Mouse (Mus musculus): Measurements from ENCODE around the gene Ddx52. TPM values are rescaled to one million over a fixed set of nuclear protein-coding genes. Genes with fewer than 3 reads are reported as not detected.
A peak's percentile ranks its signal among the peaks of the same experiment; 100 is the strongest.

Ddx52 gene
- polyA plus RNA-seq, 1 experiment, result 19.4 TPM

DNA sequence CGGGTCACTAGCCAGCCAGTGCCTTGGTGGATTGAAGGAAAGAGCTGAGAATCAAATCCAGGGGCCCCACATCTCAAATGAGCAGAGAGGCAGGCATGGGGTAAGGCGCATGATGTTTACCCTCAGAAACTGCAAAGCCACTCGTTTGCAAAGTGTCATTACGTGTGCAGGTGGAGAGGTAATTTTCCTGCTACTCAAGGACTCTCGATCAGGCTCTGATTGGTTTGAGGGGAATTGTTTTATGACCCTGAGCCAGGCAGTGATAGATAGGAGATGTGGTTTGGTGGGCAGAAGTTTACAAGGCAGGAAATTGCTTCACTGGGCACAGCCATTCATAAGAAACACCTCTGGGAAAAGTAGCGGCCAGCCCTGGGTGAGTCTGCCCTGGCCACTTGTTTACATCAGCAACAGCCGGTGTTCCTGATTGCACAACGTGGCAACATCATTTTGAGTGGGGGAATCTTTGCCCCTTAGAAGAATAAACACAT is 28.0 kb upstream of the Ddx52 start:
- Histone ChIP-seq H3K27ac (ENCODE audit: control insufficient read depth, insufficient read depth, low read depth, low read length, poor library complexity) (no peak overlapping the region), H3K4me1 (ENCODE audit: control insufficient read depth, insufficient read depth, low read length) (no peaks in the 10 kb centered on the region), H3K4me3 (replicated peaks; ENCODE audit: control insufficient read depth, low read depth, low read length) (no peak overlapping the region)
- WGBS, result 20% methylated on average over 8 of the region's 8 CpGs
- TF ChIP-seq POLR2A (IDR thresholded peaks at IDR 0.05; ENCODE audit: borderline replicate concordance, control insufficient read depth, low read depth, low read length) (no peak), CTCF (IDR thresholded peaks at IDR 0.05; ENCODE audit: control insufficient read depth, insufficient read depth, low read length) (no peak)

DNA sequence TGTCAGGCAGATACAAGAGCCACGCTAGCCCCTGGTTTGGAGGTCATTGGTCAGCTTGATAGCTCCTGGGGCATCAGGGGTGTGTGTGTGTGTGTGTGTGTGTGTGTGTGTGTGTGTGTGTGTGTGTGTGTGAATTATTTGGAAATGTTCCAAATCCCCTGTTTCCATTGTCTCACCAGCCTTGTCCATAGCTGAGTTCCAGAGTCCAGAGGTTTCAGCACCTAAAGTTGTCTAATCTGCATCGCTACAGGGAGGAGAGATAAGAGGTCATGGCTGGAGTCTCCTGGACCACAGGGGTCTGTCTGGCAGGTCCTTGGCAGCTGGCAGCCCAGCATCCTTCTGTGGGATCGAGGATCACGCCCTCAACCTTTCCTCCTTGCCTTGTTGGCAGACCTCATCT is 27.4 kb upstream of the Ddx52 start:
- no peak overlapping the region for H3K4me3 ChIP-seq (replicated peaks; ENCODE audit: control insufficient read depth, low read depth, low read length)
- H3K4me1 ChIP-seq (ENCODE audit: control insufficient read depth, insufficient read depth, low read length), result no peaks in the 10 kb centered on the region
- 67% methylated on average over 4 of the region's 4 CpGs for WGBS
- no peak overlapping the region for H3K27ac ChIP-seq (ENCODE audit: control insufficient read depth, insufficient read depth, low read depth, low read length, poor library complexity)
- no peak for TF ChIP-seq CTCF (IDR thresholded peaks at IDR 0.05; ENCODE audit: control insufficient read depth, insufficient read depth, low read length)
- TF ChIP-seq POLR2A (IDR thresholded peaks at IDR 0.05; ENCODE audit: borderline replicate concordance, control insufficient read depth, low read depth, low read length), result no peak

- no peaks in the 10 kb centered on the region for H3K4me1 ChIP-seq (ENCODE audit: control insufficient read depth, insufficient read depth, low read length)
- WGBS, result 62% methylated on average over 2 of the region's 2 CpGs
- no peak overlapping the region for H3K27ac ChIP-seq (ENCODE audit: control insufficient read depth, insufficient read depth, low read depth, low read length, poor library complexity)
- no peak overlapping the region for H3K4me3 ChIP-seq (replicated peaks; ENCODE audit: control insufficient read depth, low read depth, low read length)
- no peak for TF ChIP-seq CTCF (IDR thresholded peaks at IDR 0.05; ENCODE audit: control insufficient read depth, insufficient read depth, low read length)
- TF ChIP-seq POLR2A (IDR thresholded peaks at IDR 0.05; ENCODE audit: borderline replicate concordance, control insufficient read depth, low read depth, low read length), result no peak
These were observed 19.3 kb upstream of the Ddx52 start for GRCm38 (mm10) chr11:83922600-83922999.

DNA sequence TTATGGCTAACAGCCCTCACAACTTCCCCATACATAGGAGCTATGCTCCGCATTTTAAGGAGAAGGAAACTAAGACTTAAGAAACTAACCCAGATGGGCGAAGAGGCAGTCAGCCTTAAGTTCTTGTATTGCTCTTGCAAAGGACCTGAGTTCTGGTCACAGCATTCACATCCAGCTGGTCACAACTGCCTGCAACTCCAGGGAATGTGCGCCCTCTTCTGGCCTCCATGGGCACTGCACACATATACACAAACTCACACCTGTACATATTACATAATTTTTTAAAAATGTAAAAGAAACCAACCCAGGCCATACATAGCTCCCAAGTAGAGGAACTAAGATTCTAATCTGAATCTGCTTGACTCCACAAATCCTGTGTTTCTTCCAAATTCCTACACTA is 14.8 kb upstream of the Ddx52 start:
- 52% methylated on average over 3 of the region's 3 CpGs for WGBS
- TF ChIP-seq CTCF (IDR thresholded peaks at IDR 0.05; ENCODE audit: control insufficient read depth, insufficient read depth, low read length), result peak; percentile 79
- TF ChIP-seq POLR2A (IDR thresholded peaks at IDR 0.05; ENCODE audit: borderline replicate concordance, control insufficient read depth, low read depth, low read length), result no peak
- no peak overlapping the region for H3K4me3 ChIP-seq (replicated peaks; ENCODE audit: control insufficient read depth, low read depth, low read length)
- no peak overlapping the region for H3K27ac ChIP-seq (ENCODE audit: control insufficient read depth, insufficient read depth, low read depth, low read length, poor library complexity)
- no peaks in the 10 kb centered on the region for H3K4me1 ChIP-seq (ENCODE audit: control insufficient read depth, insufficient read depth, low read length)

DNA sequence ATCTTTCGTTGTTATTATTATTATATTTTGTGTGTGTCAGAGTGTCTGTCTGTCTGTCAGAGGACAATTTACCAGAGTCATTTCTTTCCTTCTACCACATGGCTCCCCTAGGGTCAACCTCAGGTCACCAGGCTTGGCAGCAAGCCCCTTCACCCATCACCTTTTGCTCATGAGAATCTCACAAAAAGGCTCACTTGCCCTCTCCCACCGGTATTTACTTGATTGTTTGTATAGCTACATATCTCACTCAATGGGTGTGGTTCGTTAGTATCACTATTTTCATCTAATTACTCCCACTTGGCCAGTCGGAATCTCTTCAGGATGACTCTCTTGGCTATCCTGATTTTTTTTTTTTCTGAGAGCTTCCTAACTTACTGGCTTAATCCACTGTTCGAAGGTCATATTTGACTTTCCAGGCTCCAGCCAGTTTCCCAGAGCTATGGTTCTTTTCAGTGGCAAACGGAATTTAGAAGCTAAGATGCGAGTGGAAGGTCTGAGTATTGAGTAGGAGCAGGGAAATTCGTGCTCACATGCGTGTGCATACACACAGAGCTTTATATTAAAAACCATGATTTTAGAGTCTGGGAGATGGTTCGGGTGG is 9.3 kb upstream of the Ddx52 start:
- TF ChIP-seq POLR2A (IDR thresholded peaks at IDR 0.05; ENCODE audit: borderline replicate concordance, control insufficient read depth, low read depth, low read length), result no peak
- no peak for TF ChIP-seq CTCF (IDR thresholded peaks at IDR 0.05; ENCODE audit: control insufficient read depth, insufficient read depth, low read length)

GRCm38 (mm10) chr11:83933376-83933775 is 8.5 kb upstream of the Ddx52 start:
- no peak for TF ChIP-seq POLR2A (IDR thresholded peaks at IDR 0.05; ENCODE audit: borderline replicate concordance, control insufficient read depth, low read depth, low read length)
- no peak for TF ChIP-seq CTCF (IDR thresholded peaks at IDR 0.05; ENCODE audit: control insufficient read depth, insufficient read depth, low read length)
- no peak overlapping the region for H3K4me3 ChIP-seq (replicated peaks; ENCODE audit: control insufficient read depth, low read depth, low read length)
- 81% methylated on average over 4 of the region's 4 CpGs for WGBS
- H3K4me1 ChIP-seq (ENCODE audit: control insufficient read depth, insufficient read depth, low read length), result no peaks in the 10 kb centered on the region
- H3K27ac ChIP-seq (ENCODE audit: control insufficient read depth, insufficient read depth, low read depth, low read length, poor library complexity), result no peak overlapping the region

More for the DNA sequence above, 9.3 kb upstream of the Ddx52 start:
- no peaks in the 10 kb centered on the region for H3K4me1 ChIP-seq (ENCODE audit: control insufficient read depth, insufficient read depth, low read length)
- H3K4me3 ChIP-seq (replicated peaks; ENCODE audit: control insufficient read depth, low read depth, low read length), result no peak overlapping the region
- WGBS, result 73% methylated on average over 10 of the region's 10 CpGs
- no peak overlapping the region for H3K27ac ChIP-seq (ENCODE audit: control insufficient read depth, insufficient read depth, low read depth, low read length, poor library complexity)

DNA sequence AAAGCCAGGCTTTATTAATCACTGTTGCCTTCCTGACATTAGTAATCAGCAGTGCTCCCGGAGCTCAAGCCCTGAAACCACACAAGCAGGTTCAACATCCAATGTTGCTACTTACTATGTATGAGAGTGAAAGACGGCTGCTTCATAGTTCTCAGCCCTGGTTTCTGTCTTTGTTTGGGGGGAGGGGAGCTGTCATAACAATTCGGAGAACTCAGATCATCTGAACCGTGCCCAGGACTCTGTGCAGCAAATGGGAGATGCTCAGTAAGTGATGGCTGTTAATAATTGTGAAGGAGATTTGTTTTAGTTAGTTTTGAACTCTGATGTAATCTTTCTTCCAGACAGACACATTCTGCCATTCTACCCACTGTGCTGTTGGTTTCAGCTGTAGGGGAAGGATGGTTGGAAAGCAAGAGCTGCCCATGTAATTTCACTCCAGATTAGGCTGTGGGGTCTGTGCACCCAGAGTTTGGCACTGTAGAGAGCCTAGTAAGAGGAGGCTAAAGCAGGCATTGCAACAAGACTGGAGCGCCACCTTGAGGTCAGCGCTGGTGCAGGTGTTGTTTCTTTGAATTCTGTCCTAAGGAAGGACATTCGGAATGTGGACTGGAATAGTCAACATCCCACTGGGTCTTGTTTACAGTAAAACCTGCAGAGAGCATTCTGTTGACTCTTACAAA is 5.7 kb upstream of the Ddx52 start:
- WGBS, result 26% methylated on average over 7 of the region's 7 CpGs

GRCm38 (mm10) chr11:83938556-83938955 is 3.3 kb upstream of the Ddx52 start:
- no peak overlapping the region for H3K4me3 ChIP-seq (replicated peaks; ENCODE audit: control insufficient read depth, low read depth, low read length)
- no peaks in the 10 kb centered on the region for H3K4me1 ChIP-seq (ENCODE audit: control insufficient read depth, insufficient read depth, low read length)
- H3K27ac ChIP-seq (ENCODE audit: control insufficient read depth, insufficient read depth, low read depth, low read length, poor library complexity), result no peak overlapping the region
- TF ChIP-seq CTCF (IDR thresholded peaks at IDR 0.05; ENCODE audit: control insufficient read depth, insufficient read depth, low read length) (no peak), POLR2A (IDR thresholded peaks at IDR 0.05; ENCODE audit: borderline replicate concordance, control insufficient read depth, low read depth, low read length) (no peak)
- WGBS, result 69% methylated on average over 8 of the region's 8 CpGs

More for the DNA sequence above, 5.7 kb upstream of the Ddx52 start:
- Histone ChIP-seq H3K4me1 (ENCODE audit: control insufficient read depth, insufficient read depth, low read length) (no peaks in the 10 kb centered on the region), H3K4me3 (replicated peaks; ENCODE audit: control insufficient read depth, low read depth, low read length) (no peak overlapping the region), H3K27ac (ENCODE audit: control insufficient read depth, insufficient read depth, low read depth, low read length, poor library complexity) (no peak overlapping the region)
- TF ChIP-seq POLR2A (IDR thresholded peaks at IDR 0.05; ENCODE audit: borderline replicate concordance, control insufficient read depth, low read depth, low read length), result no peak
- peak; percentile 90 for TF ChIP-seq CTCF (IDR thresholded peaks at IDR 0.05; ENCODE audit: control insufficient read depth, insufficient read depth, low read length)

Measured in bone marrow, adult 2 months (tissue).